15 mouse cellular contexts compared by ENCODE assay signal in the genomic region with DNA sequence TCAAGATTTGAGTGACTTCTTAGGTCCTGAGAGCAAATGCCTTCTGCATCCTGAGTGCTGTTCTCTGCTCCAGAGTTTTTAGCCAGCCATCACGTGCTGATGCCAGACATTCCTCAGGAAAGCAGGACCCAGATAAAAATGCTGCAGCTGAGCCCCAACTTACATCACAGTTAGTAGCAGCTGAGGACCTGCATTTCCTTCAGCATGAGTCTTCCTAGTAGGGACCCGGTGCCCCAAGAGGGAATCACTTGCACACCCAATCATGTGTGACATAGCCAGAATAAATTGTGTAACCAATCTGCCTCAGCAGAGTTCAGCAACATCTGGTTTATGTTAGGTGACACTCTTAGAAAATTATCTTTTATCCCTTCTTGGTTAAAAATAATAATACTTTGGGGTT. TPM values are rescaled to one million over a fixed set of nuclear protein-coding genes. Genes with fewer than 3 reads are reported as not detected.
DNase-seq lines count a peak whose midpoint lies in the region; ATAC-seq and TF ChIP-seq lines count a peak whose summit lies in the region.
"Had no signal": no experiment of that assay in that cellular context is flagged by ENCODE, and none has a peak within 500 bp of the region (broad histone marks: within the 10 kb centered on the region; RNA-seq: fewer than 3 reads in every experiment).

No protein-coding gene starts in this region.

- WGBS in kidney, postnatal 0 days, result 19% methylated on average over 2 of the region's 2 CpGs
- 9% methylated on average over 2 of the region's 2 CpGs for WGBS in heart, embryonic 10.5 days
- 24% methylated on average over 2 of the region's 2 CpGs for WGBS in intestine, embryonic 15.5 days

- ATAC-seq in kidney, postnatal 0 days (replicated peaks; ENCODE audit: low FRiP score, low read depth), result no peak
- no peak for ATAC-seq in megakaryocyte-erythroid progenitor cell, adult 5-6 weeks (replicated peaks; ENCODE audit: low FRiP score, low TSS enrichment, poor library complexity, severe bottlenecking)
- no peak for ATAC-seq in intestine, embryonic 15.5 days
- ATAC-seq: inflammation-experienced regulatory T-cells, adult 6 months had no signal

- H3K27ac ChIP-seq in kidney, postnatal 0 days, result no peak overlapping the region
- H3K27ac ChIP-seq in heart, embryonic 10.5 days, result no peak overlapping the region
- H3K27ac ChIP-seq in intestine, embryonic 15.5 days, result no peak overlapping the region

- no peak overlapping the region for H3K4me3 ChIP-seq in kidney, postnatal 0 days (replicated peaks; ENCODE audit: low read depth, low read length)
- H3K4me3 ChIP-seq in heart, embryonic 10.5 days, result no peak overlapping the region
- no peak overlapping the region for H3K4me3 ChIP-seq in intestine, embryonic 15.5 days (replicated peaks)
- H3K4me3 ChIP-seq: erythroblast, embryonic 14.5 days had no signal

- no peaks in the 10 kb centered on the region for H3K36me3 ChIP-seq in kidney, postnatal 0 days (ENCODE audit: insufficient read depth, low read length)
- H3K36me3 ChIP-seq in heart, embryonic 10.5 days, result no peaks in the 10 kb centered on the region
- no peaks in the 10 kb centered on the region for H3K36me3 ChIP-seq in intestine, embryonic 15.5 days

- H3K9me3 ChIP-seq in kidney, postnatal 0 days (replicated peaks; ENCODE audit: low read length), result no peaks in the 10 kb centered on the region
- no peaks in the 10 kb centered on the region for H3K9me3 ChIP-seq in heart, embryonic 10.5 days
- H3K9me3 ChIP-seq in intestine, embryonic 15.5 days, result no peaks in the 10 kb centered on the region

- H3K27me3 ChIP-seq in kidney, postnatal 0 days (ENCODE audit: insufficient read depth, low read length), result no peaks in the 10 kb centered on the region
- H3K27me3 ChIP-seq in heart, embryonic 10.5 days (ENCODE audit: insufficient read depth, poor library complexity, severe bottlenecking), result no peaks in the 10 kb centered on the region
- no peaks in the 10 kb centered on the region for H3K27me3 ChIP-seq in intestine, embryonic 15.5 days (replicated peaks)

- no peaks in the 10 kb centered on the region for H3K4me1 ChIP-seq in kidney, postnatal 0 days (replicated peaks; ENCODE audit: insufficient read depth, low read length)
- peaks cover 26% of the 10 kb centered on the region for H3K4me1 ChIP-seq in heart, embryonic 10.5 days
- no peaks in the 10 kb centered on the region; the same call in 1 of the 2 replicates for H3K4me1 ChIP-seq in intestine, embryonic 15.5 days (replicated peaks)

- DNase-seq in kidney, postnatal 0 days (ENCODE audit: low spot score), result peak; percentile 6
- DNase-seq in kidney, postnatal 14 days, result no peak
- DNase-seq in heart, embryonic 10.5 days (ENCODE audit: low spot score), result peak; percentile 77
- DNase-seq in lung, adult 18-20 months, result peak; percentile 9 to 15
- peak; percentile 7 for DNase-seq in yolk sac, embryonic 10.5 days (ENCODE audit: low spot score)
- no peak for DNase-seq in adrenal gland, adult (ENCODE audit: inconsistent age in 2 of 2, low spot score in 1 of 2)
- DNase-seq: cerebellum, adult 18-20 months; gastrocnemius, postnatal 25 days; thymus, postnatal 14 days had no signal

- no peak overlapping the region for H3K4me2 ChIP-seq in kidney, postnatal 0 days (ENCODE audit: low read length)
- H3K4me2 ChIP-seq in intestine, embryonic 15.5 days (replicated peaks), result no peak overlapping the region
- H3K4me2 ChIP-seq: midbrain, embryonic 11.5 days had no signal

- TF ChIP-seq CTCF in kidney, postnatal 0 days (IDR thresholded peaks at IDR 0.05; ENCODE audit: low read depth), result no peak

- no peak overlapping the region for H3K9ac ChIP-seq in kidney, postnatal 0 days (ENCODE audit: low read depth, low read length)
- no peak overlapping the region for H3K9ac ChIP-seq in intestine, embryonic 15.5 days

RNA-seq across cellular contexts. Expression of gene Bace2, which starts 34.7 kb away (rescaled TPM):
- polyA plus RNA-seq in kidney, postnatal 0 days (2015; fragmentation: Nextera tagmentation; extraction: Ambion mirVana), result 8.2 and 11.2 TPM in 2 replicates
- 17.7 and 43.1 TPM in 2 replicates for polyA plus RNA-seq in heart, embryonic 10.5 days (2016; fragmentation: Nextera tagmentation; extraction: Ambion mirVana)
- not detected in 2 replicates for total RNA-seq in megakaryocyte-erythroid progenitor cell, adult 5-6 weeks (2014; fragmentation: Nextera tagmentation)
- total RNA-seq in megakaryocyte-erythroid progenitor cell, adult 5-6 weeks (2017), result not detected in 2 replicates
- polyA plus RNA-seq in intestine, embryonic 15.5 days (2015; fragmentation: Nextera tagmentation; extraction: Ambion mirVana), result 13.4 and 13.6 TPM in 2 replicates
- total RNA-seq: neutrophil, adult 5-6 weeks had no signal
- polyA plus RNA-seq: erythroblast, embryonic 14.5 days had no signal

Comparison
In these comparisons a context has a peak if more than half of its experiments do, and no peak if none do; other contexts are left out.
1. DNase-seq: peak in kidney, postnatal 0 days (single experiment), heart, embryonic 10.5 days (single experiment), lung, adult 18-20 months (2 of 2) and yolk sac, embryonic 10.5 days (single experiment); none in kidney, postnatal 14 days (single experiment) and adrenal gland, adult (0 of 2).